Mouse (Mus musculus): Measurements from ENCODE around the gene Dnah1.
A peak's percentile ranks its signal among the peaks of the same experiment; 100 is the strongest.

Dnah1 gene

DNA sequence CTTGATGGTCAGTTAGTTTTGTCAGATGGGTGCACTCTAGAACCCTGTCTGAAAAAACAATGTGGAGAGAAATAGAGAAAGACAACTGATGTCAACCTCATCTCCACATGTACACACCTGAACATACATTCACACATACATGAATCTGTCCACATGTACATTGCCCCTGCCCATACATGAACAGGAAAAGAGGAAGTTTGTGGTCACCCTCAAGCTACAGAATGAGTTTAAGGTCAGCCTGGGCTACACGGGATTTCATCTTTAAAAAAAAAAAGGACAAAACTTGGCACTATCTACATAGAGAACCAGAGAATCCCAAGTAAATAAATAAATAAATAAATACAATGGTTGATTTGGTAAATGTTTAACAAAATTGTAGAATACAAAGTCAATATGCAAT lies 78.9 kb downstream of the Dnah1 start:
- no peak overlapping the region for H3K4me3 ChIP-seq (replicated peaks; ENCODE audit: low read length)
- H3K9me3 ChIP-seq (ENCODE audit: low read length), result no peaks in the 10 kb centered on the region
- H3K4me1 ChIP-seq (replicated peaks; ENCODE audit: low read depth, low read length), result peaks cover 5% of the 10 kb centered on the region; the same call in 1 of the 2 replicates
- H3K27me3 ChIP-seq (ENCODE audit: insufficient read depth, low read length), result peaks cover 17% of the 10 kb centered on the region
- TF ChIP-seq CTCF (conservative IDR thresholded peaks at IDR 0.05; ENCODE audit: low read length), result no peak
- no peak for TF ChIP-seq POU5F1 (IDR thresholded peaks at IDR 0.05; ENCODE audit: borderline replicate concordance, low read length)
- no peak for TF ChIP-seq NANOG (IDR thresholded peaks at IDR 0.05; ENCODE audit: borderline replicate concordance, low read length)
- no peaks in the 10 kb centered on the region for H3K36me3 ChIP-seq (ENCODE audit: insufficient read depth, low read length)

GRCm38 (mm10) chr14:31240528-31240927 lies 83.2 kb downstream of the Dnah1 start:
- H3K9me3 ChIP-seq (ENCODE audit: low read length), result no peaks in the 10 kb centered on the region
- TF ChIP-seq CTCF (conservative IDR thresholded peaks at IDR 0.05; ENCODE audit: low read length), result no peak
- no peak for TF ChIP-seq NANOG (IDR thresholded peaks at IDR 0.05; ENCODE audit: borderline replicate concordance, low read length)
- TF ChIP-seq POU5F1 (IDR thresholded peaks at IDR 0.05; ENCODE audit: borderline replicate concordance, low read length), result no peak
- peaks cover 5% of the 10 kb centered on the region; the same call in 1 of the 2 replicates for H3K4me1 ChIP-seq (replicated peaks; ENCODE audit: low read depth, low read length)
- H3K27me3 ChIP-seq (ENCODE audit: insufficient read depth, low read length), result peaks cover 18% of the 10 kb centered on the region
- no peak overlapping the region for H3K4me3 ChIP-seq (replicated peaks; ENCODE audit: low read length)
- H3K36me3 ChIP-seq (ENCODE audit: insufficient read depth, low read length), result no peaks in the 10 kb centered on the region

- no peaks in the 10 kb centered on the region for H3K9me3 ChIP-seq (ENCODE audit: low read length)
- TF ChIP-seq NANOG (IDR thresholded peaks at IDR 0.05; ENCODE audit: borderline replicate concordance, low read length) (no peak), CTCF (conservative IDR thresholded peaks at IDR 0.05; ENCODE audit: low read length) (no peak), POU5F1 (IDR thresholded peaks at IDR 0.05; ENCODE audit: borderline replicate concordance, low read length) (no peak)
Measured at GRCm38 (mm10) chr14:31237101-31237882, 86.4 kb downstream of the Dnah1 start.

DNA sequence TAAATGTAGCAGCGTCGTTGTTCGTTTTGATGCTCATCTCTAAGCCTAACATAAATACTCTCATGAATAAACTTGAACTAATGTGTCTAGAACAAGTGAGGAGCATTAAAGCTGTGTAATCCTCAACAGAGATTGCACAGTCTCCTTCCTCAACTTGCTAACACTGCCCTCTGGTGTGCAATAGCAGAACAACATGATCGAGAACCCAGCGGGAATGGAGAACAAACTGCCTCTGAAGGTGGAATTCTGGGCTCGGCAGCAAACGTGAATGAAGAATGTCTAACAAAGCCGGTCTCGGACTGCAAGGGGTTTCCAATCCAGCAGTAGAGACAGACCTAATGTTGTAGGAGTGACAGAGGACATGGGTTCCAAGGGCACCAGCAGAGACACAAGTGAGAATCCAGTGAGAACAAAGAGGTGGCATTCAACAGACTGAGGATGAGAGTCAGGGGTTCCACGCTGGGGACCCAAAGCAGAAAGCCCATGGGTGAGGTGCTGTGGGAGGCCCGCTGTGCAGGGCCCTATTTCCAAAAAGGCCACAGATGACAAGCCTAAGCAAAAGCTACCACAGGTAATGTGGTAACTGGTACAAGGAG lies 89.6 kb downstream of the Dnah1 start:
- H3K4me3 ChIP-seq (replicated peaks; ENCODE audit: low read length), result peak overlapping the region; percentile 60
- H3K27me3 ChIP-seq (ENCODE audit: insufficient read depth, low read length), result peaks cover 55% of the 10 kb centered on the region
- H3K4me1 ChIP-seq (replicated peaks; ENCODE audit: low read depth, low read length), result peaks cover 19% of the 10 kb centered on the region
- no peaks in the 10 kb centered on the region for H3K9me3 ChIP-seq (ENCODE audit: low read length)
- peak; percentile 78 for TF ChIP-seq CTCF (conservative IDR thresholded peaks at IDR 0.05; ENCODE audit: low read length)
- no peak for TF ChIP-seq NANOG (IDR thresholded peaks at IDR 0.05; ENCODE audit: borderline replicate concordance, low read length)
- no peaks in the 10 kb centered on the region for H3K36me3 ChIP-seq (ENCODE audit: insufficient read depth, low read length)

More at GRCm38 (mm10) chr14:31237101-31237882, 86.4 kb downstream of the Dnah1 start:
- H3K36me3 ChIP-seq (ENCODE audit: insufficient read depth, low read length), result no peaks in the 10 kb centered on the region
- H3K27me3 ChIP-seq (ENCODE audit: insufficient read depth, low read length), result peaks cover 28% of the 10 kb centered on the region
- peaks cover 22% of the 10 kb centered on the region for H3K4me1 ChIP-seq (replicated peaks; ENCODE audit: low read depth, low read length)
- H3K4me3 ChIP-seq (replicated peaks; ENCODE audit: low read length), result no peak overlapping the region

DNA sequence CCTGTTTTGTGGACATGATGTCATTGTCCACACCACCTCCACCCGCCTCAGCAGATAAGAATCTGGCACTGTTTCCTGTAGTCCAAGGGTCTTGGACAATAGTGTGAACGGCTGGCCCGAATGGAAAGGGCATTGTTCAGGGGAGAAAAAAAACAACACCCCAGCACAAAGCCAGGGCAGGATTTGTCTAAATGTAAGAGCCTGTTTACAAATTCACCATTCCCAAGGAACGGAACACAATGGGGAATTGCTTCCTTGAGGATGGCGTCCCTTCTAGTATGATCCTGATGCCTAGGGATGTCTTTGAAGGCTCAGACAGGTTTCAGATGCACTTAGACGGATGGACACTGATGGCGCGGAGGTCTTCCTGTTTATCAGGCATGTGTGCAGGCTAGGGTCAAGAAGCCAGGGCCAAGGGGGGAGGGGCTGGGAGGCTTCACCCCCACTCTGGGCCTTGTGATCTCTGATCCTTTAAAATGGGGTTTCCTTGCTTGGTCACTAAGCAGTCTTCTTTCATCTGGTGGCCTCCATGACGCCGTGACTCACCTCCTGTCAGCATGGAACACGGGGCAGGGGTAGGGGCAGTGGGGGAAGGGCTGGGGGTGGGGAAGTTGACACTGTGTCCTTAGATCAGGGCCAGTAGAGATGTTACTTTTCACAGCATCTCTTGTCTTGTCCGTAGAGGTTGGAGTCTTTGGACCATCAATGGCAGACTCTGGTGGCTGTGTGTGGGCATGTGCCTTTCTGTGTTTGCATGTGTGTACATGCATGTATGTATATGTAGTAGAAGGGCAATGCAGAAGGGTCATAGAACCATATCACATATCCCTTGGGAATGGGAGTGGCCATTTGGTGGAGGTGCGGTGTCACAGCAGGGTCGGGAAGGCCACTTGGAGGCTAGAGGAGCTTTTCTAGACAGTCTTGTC lies 90.4 kb downstream of the Dnah1 start:
- Histone ChIP-seq H3K36me3 (ENCODE audit: insufficient read depth, low read length) (no peaks in the 10 kb centered on the region), H3K4me3 (replicated peaks; ENCODE audit: low read length) (no peak overlapping the region), H3K27me3 (ENCODE audit: insufficient read depth, low read length) (peaks cover 56% of the 10 kb centered on the region), H3K4me1 (replicated peaks; ENCODE audit: low read depth, low read length) (peaks cover 27% of the 10 kb centered on the region), H3K9me3 (ENCODE audit: low read length) (no peaks in the 10 kb centered on the region)
- no peak for TF ChIP-seq CTCF (conservative IDR thresholded peaks at IDR 0.05; ENCODE audit: low read length)
- no peak for TF ChIP-seq POU5F1 (IDR thresholded peaks at IDR 0.05; ENCODE audit: borderline replicate concordance, low read length)
- no peak for TF ChIP-seq NANOG (IDR thresholded peaks at IDR 0.05; ENCODE audit: borderline replicate concordance, low read length)

- H3K4me1 ChIP-seq (replicated peaks; ENCODE audit: low read depth, low read length), result peaks cover 35% of the 10 kb centered on the region
- H3K27me3 ChIP-seq (ENCODE audit: insufficient read depth, low read length), result peaks cover 60% of the 10 kb centered on the region
- H3K36me3 ChIP-seq (ENCODE audit: insufficient read depth, low read length), result no peaks in the 10 kb centered on the region
- no peak for TF ChIP-seq CTCF (conservative IDR thresholded peaks at IDR 0.05; ENCODE audit: low read length)
- H3K9me3 ChIP-seq (ENCODE audit: low read length), result no peaks in the 10 kb centered on the region
- H3K4me3 ChIP-seq (replicated peaks; ENCODE audit: low read length), result no peak overlapping the region
Measured at GRCm38 (mm10) chr14:31232404-31233069, 91.2 kb downstream of the Dnah1 start.

- no peak for TF ChIP-seq NANOG (IDR thresholded peaks at IDR 0.05; ENCODE audit: borderline replicate concordance, low read length)
- TF ChIP-seq CTCF (conservative IDR thresholded peaks at IDR 0.05; ENCODE audit: low read length), result no peak
- no peak for TF ChIP-seq POU5F1 (IDR thresholded peaks at IDR 0.05; ENCODE audit: borderline replicate concordance, low read length)
- Histone ChIP-seq H3K27me3 (ENCODE audit: insufficient read depth, low read length) (peaks cover 80% of the 10 kb centered on the region), H3K36me3 (ENCODE audit: insufficient read depth, low read length) (no peaks in the 10 kb centered on the region), H3K4me1 (replicated peaks; ENCODE audit: low read depth, low read length) (peaks cover 51% of the 10 kb centered on the region), H3K4me3 (replicated peaks; ENCODE audit: low read length) (no peak overlapping the region), H3K9me3 (ENCODE audit: low read length) (no peaks in the 10 kb centered on the region)
Measured at GRCm38 (mm10) chr14:31230442-31230841, 93.3 kb downstream of the Dnah1 start.

DNA sequence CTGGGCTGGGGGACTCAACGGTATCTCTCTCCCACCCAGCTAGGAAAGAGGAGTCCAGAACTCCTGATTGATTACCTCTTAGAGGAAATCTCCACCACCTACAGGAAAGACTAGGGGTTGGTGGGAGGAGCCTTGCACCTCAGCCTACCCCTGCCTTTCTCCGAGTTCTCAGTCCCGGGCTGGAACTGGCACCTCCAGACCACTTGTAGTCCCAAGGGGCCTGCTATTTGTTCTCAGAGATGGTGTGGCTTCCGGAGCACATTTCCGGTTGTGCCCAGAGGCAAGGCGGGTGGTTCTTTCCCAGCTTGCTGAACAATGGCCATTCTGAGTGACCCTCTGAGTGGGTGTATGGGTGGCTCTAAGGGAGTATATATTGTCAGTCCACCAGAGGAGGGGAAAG lies 95.5 kb downstream of the Dnah1 start:
- H3K4me1 ChIP-seq (replicated peaks; ENCODE audit: low read depth, low read length), result peaks cover 37% of the 10 kb centered on the region
- H3K9me3 ChIP-seq (ENCODE audit: low read length), result no peaks in the 10 kb centered on the region
- TF ChIP-seq CTCF (conservative IDR thresholded peaks at IDR 0.05; ENCODE audit: low read length) (no peak), NANOG (IDR thresholded peaks at IDR 0.05; ENCODE audit: borderline replicate concordance, low read length) (no peak), POU5F1 (IDR thresholded peaks at IDR 0.05; ENCODE audit: borderline replicate concordance, low read length) (no peak)
- no peaks in the 10 kb centered on the region for H3K36me3 ChIP-seq (ENCODE audit: insufficient read depth, low read length)
- H3K4me3 ChIP-seq (replicated peaks; ENCODE audit: low read length), result peak overlapping the region; percentile 57; the same call in 1 of the 2 replicates
- peaks cover 83% of the 10 kb centered on the region for H3K27me3 ChIP-seq (ENCODE audit: insufficient read depth, low read length)

Measured in E14TG2a.4 (cell line).